Mouse (Mus musculus) CD4-positive, CD25-positive, alpha-beta regulatory T cell (primary cell): Measurements from ENCODE around the gene Tubb1. TPM values are rescaled to one million over a fixed set of nuclear protein-coding genes. Genes with fewer than 3 reads are reported as not detected.

Experiments used
- polyA plus RNA-seq: library from polyadenylated mRNA; unstranded; fragments of 100-300 nt; shearing (Covaris generic); gene quantifications from one replicate; pipeline ENCODE4 v1.2.1, GENCODE M21; 2017

Tubb1 gene
- polyA plus RNA-seq, result 0.17 TPM

GRCm38 (mm10) chr2:174450353-174450752 is at the start of gene Tubb1:
Tubb1 (plus strand) TSS chr2:174450695.

DNA sequence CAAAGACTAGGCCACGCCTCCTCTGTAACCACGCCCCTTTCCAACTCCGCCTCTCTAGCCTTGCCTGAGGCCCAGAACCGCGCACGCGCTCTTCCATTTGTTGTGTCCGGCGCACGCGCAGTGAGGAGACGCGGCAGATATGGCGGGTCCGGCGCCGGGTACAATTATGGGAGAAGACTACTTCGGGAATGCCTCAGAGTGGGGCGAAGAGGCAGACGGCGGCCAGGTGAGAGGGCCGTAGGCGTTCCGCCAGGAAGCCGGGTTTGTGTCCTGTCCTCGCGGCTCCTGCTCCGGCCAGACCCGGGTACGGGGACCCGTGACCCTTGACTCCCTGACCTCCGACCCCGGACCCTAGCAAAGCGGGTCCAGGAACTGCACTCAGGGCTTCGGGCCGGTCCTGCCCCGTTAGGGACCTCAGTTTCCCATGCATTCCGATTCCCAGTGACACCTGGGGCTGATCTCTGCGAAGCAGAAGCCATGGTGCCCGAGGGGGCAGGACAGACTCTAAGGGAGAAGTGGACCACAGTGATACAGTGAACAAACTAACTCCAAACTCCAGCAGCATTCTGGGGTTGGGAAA is 34.7 kb upstream of the Tubb1 start, which contains the start of gene Nelfcd:
Gene Nelfcd (plus strand): TSS at position 74 of the 580 bp plus-strand sequence.

DNA sequence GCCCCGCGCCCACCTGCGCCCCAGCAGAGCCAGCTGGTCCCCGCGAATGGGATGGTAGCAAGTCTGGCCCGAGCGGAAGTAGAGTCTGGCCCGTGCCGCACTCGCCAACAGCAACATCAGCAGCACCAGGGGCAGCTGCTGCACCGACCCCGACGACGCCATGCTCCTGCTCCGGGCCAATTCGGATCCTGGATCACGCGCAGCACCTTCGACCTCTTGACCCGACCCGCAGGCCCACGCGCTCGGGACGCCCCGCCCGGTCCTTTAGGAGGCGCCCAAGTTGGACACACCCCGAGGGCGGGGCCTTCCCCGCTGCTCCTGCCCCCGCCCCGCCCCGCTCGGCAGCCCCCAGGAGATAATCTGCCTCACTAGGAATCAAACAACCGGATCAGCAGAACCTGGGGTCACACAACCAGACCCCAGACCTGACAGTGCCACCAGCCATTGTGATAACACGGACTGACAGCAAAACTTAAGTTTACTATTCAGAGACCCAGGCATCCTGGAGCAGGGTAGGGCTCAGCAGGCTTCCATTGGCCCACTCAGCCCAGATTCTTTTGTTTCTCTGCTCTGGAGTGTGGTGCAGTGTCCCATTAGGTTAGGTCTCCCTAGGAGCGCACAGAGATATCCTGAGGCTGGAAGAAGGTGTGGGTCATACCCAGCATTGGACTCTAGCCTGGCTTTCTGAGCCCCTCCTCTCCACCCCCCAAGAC is 11.6 kb upstream of the Tubb1 start, which contains the start of gene Ctsz:
Gene Ctsz (minus strand): TSS at position 303 of the 713 bp plus-strand sequence.

DNA sequence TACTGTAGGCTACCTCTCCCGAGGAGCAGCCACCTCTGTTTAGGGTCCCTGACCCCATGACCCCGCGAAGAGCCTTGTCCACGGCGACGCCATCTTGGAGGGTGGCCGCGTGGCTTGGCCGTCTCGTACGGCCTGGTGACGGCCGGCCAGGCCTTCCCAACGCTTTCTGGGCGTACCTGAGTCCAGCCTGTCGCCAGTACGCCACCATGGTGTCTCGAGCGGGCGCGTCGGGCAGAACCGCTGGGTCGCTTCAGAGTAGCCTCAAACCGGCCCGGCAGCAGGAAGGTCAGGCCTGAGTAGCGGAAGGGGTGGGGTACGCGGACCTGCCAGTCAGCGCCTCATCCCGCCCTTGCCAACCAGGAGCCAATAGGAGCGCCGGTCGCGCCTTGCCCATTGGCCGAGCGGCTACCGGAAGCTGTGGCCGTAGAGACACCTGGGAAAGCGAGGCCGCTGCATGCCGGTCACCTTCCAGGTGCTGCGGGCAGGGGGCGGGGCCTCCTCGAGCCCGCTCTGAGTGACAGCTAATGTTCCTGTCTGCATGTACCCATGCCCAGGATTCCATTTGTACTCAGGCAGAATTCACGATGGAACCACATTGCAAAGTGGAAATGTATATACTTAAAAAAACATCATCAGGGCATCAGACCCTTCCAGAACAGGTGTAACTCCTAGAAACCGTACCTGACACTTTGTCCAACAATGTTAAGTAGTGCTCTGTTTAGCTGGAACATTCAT is 13.5 kb downstream of the Tubb1 start, which contains the start of gene Atp5e:
Gene Atp5e (minus strand): TSS at position 317 of the 735 bp plus-strand sequence.

GRCm38 (mm10) chr2:174472818-174473549 is 22.5 kb downstream of the Tubb1 start, which contains the start of gene Prelid3b:
Prelid3b (minus strand) TSS chr2:174473081.

Other genes with a start within 250 kb of the Tubb1 start
- gene Gnas, start 166.4 kb upstream of the Tubb1 start, polyA plus RNA-seq, result 806 TPM
- 4.3 TPM for gene Gm20721, start 104.0 kb upstream of the Tubb1 start, polyA plus RNA-seq
- gene Nelfcd, start 34.9 kb upstream of the Tubb1 start, polyA plus RNA-seq, result 69.1 TPM
- gene Ctsz, start 11.7 kb upstream of the Tubb1 start, polyA plus RNA-seq, result 97.9 TPM
- gene Atp5e, start 13.4 kb downstream of the Tubb1 start, polyA plus RNA-seq, result 415 TPM
- gene Prelid3b, start 22.4 kb downstream of the Tubb1 start, polyA plus RNA-seq, result 87.9 TPM
- gene Zfp831, start 192.8 kb downstream of the Tubb1 start, polyA plus RNA-seq, result 11.4 TPM